Mouse (Mus musculus) embryonic facial prominence, embryonic 14.5 days (tissue): ENCODE data around the gene Dnal4. TPM values are rescaled to one million over a fixed set of nuclear protein-coding genes. Genes with fewer than 3 reads are reported as not detected.

Experiments used
- ATAC-seq: fragments of 200-750 bp; cut with Nextera tagmentation; 2 replicates; pipeline ENCODE4 v1.8.0; 2017; ENCODE audit warnings: low read depth, moderate number of reproducible peaks, moderate TSS enrichment
- DNase-seq: peaks from one replicate; pipeline ENCODE4 v3.0.0-alpha.2; 2015; ENCODE audit warnings: low spot score
- H3K27ac ChIP-seq: fragments of 300-500 bp; sonication (generic); replicated peaks from 2 replicates; pipeline ENCODE4 v1.5.1; 2014; ENCODE audit warnings: low read depth, mild to moderate bottlenecking, low read length, moderate library complexity
- H3K27me3 ChIP-seq: fragments of 300-500 bp; sonication (generic); replicated peaks from 2 replicates; pipeline ENCODE4 v1.6.1; 2014; ENCODE audit warnings: low read length; ENCODE audit not compliant: control insufficient read depth, insufficient read depth
- H3K36me3 ChIP-seq: fragments of 300-500 bp; sonication (generic); 2 replicates; pipeline ENCODE4 v1.6.1; 2014; ENCODE audit warnings: low read length, mixed read lengths; ENCODE audit not compliant: control insufficient read depth, insufficient read depth
- H3K4me1 ChIP-seq: fragments of 300-500 bp; sonication (generic); 2 replicates; pipeline ENCODE4 v1.6.1; 2014; ENCODE audit warnings: antibody characterized with exemption, low read length; ENCODE audit not compliant: control insufficient read depth, insufficient read depth
- H3K4me2 ChIP-seq: fragments of 300-500 bp; sonication (generic); 2 replicates; pipeline ENCODE4 v1.6.1; 2014; ENCODE audit warnings: low read depth, mild to moderate bottlenecking, low read length, moderate library complexity, mixed read lengths
- H3K4me3 ChIP-seq: fragments of 300-500 bp; sonication (generic); 2 replicates; pipeline ENCODE4 v1.5.1; 2014; ENCODE audit warnings: low read depth, mild to moderate bottlenecking, low read length
- H3K9ac ChIP-seq: fragments of 300-500 bp; sonication (generic); 2 replicates; pipeline ENCODE4 v1.6.1; 2014; ENCODE audit warnings: low read depth, mild to moderate bottlenecking, low read length, moderate library complexity, mixed read lengths
- H3K9me3 ChIP-seq: fragments of 300-500 bp; sonication (generic); 2 replicates; pipeline ENCODE4 v1.6.1; 2016; ENCODE audit warnings: low read length; ENCODE audit not compliant: control insufficient read depth
- WGBS: fragments of 180-500 bp; shearing (Covaris S2); extraction: QIAGEN DNeasy Blood & Tissue Kit; methylation state at CpG from one replicate; pipeline ENCODE4 v1.1.7; 2014; 5-methylcytosine and 5-hydroxymethylcytosine counted together
- polyA plus RNA-seq: library from polyadenylated mRNA; unstranded; fragments of >200 nt; fragmentation: Nextera tagmentation; extraction: Ambion mirVana; gene quantifications from 2 replicates; pipeline ENCODE4 v1.2.1, GENCODE M21; 2014

The Dnal4 gene
- polyA plus RNA-seq, 1 experiment from 2014 or later, result 50.0 TPM

DNA sequence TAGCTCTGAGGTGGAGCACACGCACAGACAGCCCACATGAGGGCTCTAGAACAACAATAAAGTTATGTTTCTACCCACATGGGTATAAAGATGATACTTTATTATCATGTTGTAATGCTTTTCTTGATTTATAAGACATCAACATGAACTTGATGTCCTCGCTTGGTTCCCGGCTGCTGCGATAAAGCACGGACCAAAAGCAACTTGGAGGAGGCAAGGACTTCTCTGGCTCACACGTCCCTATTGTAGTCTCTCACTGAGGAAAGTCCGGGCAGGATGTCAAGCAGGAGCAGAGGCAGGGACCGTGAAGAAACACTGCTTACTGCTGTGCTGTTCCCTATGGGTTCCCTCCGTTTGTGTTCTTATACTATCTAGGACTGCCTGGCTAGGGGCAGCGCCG lies 33.6 kb downstream of the Dnal4 start:
- DNase-seq, result no peak
- H3K27ac ChIP-seq, result no peak overlapping the region

DNA sequence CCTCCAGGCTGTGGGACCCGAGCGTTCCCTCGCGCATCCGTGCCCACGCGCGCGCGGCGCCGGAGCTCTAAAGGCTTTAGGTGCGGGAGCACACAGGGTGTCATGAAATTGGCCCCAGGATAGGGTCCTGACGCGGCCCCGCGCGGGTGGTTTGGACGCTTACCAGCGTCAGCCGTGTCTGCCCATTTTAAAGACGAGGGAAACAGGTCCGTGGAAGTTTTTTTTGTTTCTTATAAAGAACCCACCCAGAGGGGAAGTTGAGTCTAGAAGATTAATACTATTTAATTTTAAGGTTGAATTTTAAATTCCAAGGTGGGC lies 35.0 kb downstream of the Dnal4 start:
- no peak for DNase-seq
- Histone ChIP-seq H3K27ac (peak overlapping the region; percentile 24; the same call in 1 of the 2 replicates), H3K9ac (peak overlapping the region; percentile 91), H3K4me2 (peak overlapping the region; percentile 70), H3K9me3 (no peaks in the 10 kb centered on the region), H3K4me3 (peak overlapping the region; percentile 97), H3K4me1 (peaks cover 9% of the 10 kb centered on the region), H3K27me3 (no peaks in the 10 kb centered on the region), H3K36me3 (peaks cover 14% of the 10 kb centered on the region)
- ATAC-seq, result no peak; the same call in 1 of the 2 replicates
- WGBS, result 0% methylated on average over 23 of the region's 23 CpGs

More for the DNA sequence above, 33.6 kb downstream of the Dnal4 start:
- Histone ChIP-seq H3K9me3 (no peaks in the 10 kb centered on the region), H3K36me3 (peaks cover 4% of the 10 kb centered on the region), H3K4me3 (no peak overlapping the region), H3K27me3 (no peaks in the 10 kb centered on the region), H3K9ac (no peak overlapping the region), H3K4me1 (peaks cover 9% of the 10 kb centered on the region), H3K4me2 (no peak overlapping the region)
- ATAC-seq, result no peak
- 97% methylated on average over 11 of the region's 11 CpGs for WGBS

DNA sequence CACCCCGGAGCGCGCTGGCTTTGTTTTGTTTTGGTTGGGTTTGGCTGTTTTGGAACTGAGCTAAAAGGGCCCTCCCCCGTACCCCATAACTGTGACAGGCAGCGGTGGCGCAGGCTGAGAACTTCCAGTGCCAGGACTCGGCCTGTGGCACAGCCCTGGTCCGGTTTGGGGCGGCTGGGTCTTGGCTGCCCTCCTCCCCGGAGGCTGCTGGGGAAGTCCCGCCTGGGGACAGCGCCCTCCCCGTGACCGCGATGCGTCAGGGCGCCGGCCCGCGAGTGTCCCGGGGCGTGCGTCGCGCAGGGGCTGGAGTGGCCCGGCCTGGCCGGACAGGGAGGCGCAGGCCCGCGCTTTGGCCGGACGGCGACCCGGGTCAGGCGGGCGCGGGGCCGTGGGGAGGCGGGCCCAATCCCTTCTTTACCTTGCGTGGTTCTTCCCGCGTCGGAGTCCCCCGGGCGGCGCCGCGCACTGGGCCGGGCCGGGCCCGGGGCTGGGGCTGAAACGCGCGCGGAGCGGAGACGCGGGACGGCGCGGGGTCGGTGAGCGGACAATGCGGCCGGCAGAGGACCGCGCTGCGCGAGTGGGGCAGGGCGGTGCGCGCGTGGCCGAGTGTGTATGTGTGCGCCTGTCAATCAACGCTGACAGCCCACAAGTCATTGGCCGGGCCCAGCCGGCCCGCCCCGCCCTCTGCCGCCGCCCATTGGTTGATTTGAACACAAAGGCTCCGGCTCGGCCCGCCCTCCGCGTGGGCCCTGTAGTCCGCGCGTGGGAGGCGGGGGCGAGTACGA lies 35.5 kb downstream of the Dnal4 start, which contains the start of gene Sun2:
Sun2 (minus strand) TSS at position 616 of the 785 bp plus-strand sequence.
- WGBS, result 2% methylated on average over 34 of the region's 93 CpGs

GRCm38 (mm10) chr15:79741173-79741858 lies 36.3 kb downstream of the Dnal4 start:
- WGBS, result 23% methylated on average over 14 of the region's 14 CpGs
- no peaks in the 10 kb centered on the region for H3K27me3 ChIP-seq
- H3K9me3 ChIP-seq, result no peaks in the 10 kb centered on the region
- H3K4me3 ChIP-seq, result peak overlapping the region; percentile 97
- peaks cover 27% of the 10 kb centered on the region for H3K36me3 ChIP-seq
- H3K27ac ChIP-seq, result peak overlapping the region; percentile 24
- no peak for DNase-seq
- H3K9ac ChIP-seq, result peak overlapping the region; percentile 91
- peak overlapping the region; percentile 70 for H3K4me2 ChIP-seq
- no peak for ATAC-seq
- peaks cover 9% of the 10 kb centered on the region for H3K4me1 ChIP-seq

More for the DNA sequence above, 35.5 kb downstream of the Dnal4 start, which contains the start of gene Sun2:
- ATAC-seq (peak; percentile 93), DNase-seq (peak; percentile 95)
- H3K9me3 ChIP-seq, result no peaks in the 10 kb centered on the region
- H3K27ac ChIP-seq, result peak within 1 kb of the TSS; percentile 24
- peak within 1 kb of the TSS; percentile 70 for H3K4me2 ChIP-seq
- H3K9ac ChIP-seq, result peak within 1 kb of the TSS; percentile 91
- H3K4me1 ChIP-seq, result peaks cover 9% of the 10 kb centered on the region
- H3K27me3 ChIP-seq, result no peaks in the 10 kb centered on the region
- H3K36me3 ChIP-seq, result peaks cover 19% of the 10 kb centered on the region
- H3K4me3 ChIP-seq, result peak within 1 kb of the TSS; percentile 97

DNA sequence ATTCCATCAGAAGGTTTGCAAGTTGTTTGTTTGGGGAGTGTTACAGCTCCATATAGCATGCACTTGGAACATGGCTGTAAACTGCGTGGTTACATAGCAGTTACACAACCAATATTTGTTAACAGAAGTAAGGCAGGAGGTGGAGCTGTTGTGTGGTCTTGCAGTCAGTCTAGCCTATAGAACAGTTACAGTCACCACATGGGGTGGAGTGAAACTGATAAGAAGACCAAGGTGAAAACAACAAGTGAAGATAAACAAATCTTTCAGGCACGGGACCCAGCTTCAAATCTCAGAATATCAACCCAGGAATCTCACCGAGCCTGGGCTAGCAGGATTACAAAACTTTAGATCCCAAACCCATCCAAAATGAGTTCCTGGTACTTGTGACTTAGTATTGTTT lies 36.9 kb downstream of the Dnal4 start:
- peaks cover 11% of the 10 kb centered on the region for H3K4me1 ChIP-seq
- no peak overlapping the region for H3K9ac ChIP-seq
- no peaks in the 10 kb centered on the region for H3K9me3 ChIP-seq
- no peak for DNase-seq
- H3K4me3 ChIP-seq, result peak overlapping the region; percentile 97; the same call in 1 of the 2 replicates
- peaks cover 31% of the 10 kb centered on the region for H3K36me3 ChIP-seq
- H3K27ac ChIP-seq, result no peak overlapping the region
- no peaks in the 10 kb centered on the region for H3K27me3 ChIP-seq
- no peak for ATAC-seq
- peak overlapping the region; percentile 70 for H3K4me2 ChIP-seq
- WGBS, result 74% methylated on average over 3 of the region's 3 CpGs

DNA sequence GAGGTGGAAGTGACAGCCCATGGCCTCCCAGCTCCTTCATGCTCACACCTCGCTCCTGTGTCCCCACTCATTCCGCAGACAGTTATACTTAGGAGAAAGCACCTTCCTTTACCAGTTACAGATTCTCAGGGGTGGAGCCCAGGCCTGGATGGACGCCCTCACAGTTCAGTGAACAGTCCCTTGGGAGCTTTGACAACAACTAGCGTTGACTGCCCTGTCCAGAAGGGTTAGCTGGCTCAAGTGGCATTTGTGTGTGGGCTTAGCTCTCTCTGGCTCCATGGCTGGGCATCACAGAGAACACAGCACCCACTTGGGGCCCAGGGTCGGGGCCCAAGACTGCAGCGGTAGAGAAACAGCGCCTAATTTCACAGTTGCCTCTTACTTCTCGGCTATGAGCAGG lies 43.3 kb downstream of the Dnal4 start:
- 85% methylated on average over 8 of the region's 8 CpGs for WGBS
- Histone ChIP-seq H3K27me3 (no peaks in the 10 kb centered on the region), H3K4me3 (no peak overlapping the region), H3K27ac (no peak overlapping the region), H3K4me1 (0 out of 2 replicates have a peak, but pooled peaks cover 3% of the 10 kb centered on the region), H3K36me3 (peaks cover 83% of the 10 kb centered on the region), H3K4me2 (no peak overlapping the region), H3K9me3 (no peaks in the 10 kb centered on the region), H3K9ac (no peak overlapping the region)
- no peak for DNase-seq
- no peak for ATAC-seq

DNA sequence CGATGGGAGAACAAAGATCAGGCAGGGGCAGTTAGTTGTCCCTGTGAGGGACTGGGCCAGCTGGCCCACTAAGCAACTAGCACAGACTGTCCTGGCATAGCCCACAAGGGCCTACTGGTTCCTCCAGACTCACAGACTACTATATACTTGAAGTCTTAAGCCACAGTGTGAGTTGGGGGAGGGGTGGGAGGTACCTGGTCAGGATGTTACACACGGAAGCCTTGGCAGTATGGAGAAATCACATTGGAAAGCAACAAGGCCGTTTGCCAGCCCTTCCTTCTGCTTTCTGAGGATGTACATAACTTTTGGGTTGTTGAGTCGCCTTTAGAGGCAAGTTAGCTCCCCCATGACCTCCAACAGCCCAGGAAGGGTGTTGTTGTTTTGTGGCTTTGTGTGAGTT lies 44.0 kb downstream of the Dnal4 start:
- Histone ChIP-seq H3K36me3 (peaks cover 87% of the 10 kb centered on the region), H3K4me2 (no peak overlapping the region), H3K9ac (no peak overlapping the region), H3K4me3 (no peak overlapping the region), H3K9me3 (no peaks in the 10 kb centered on the region), H3K27me3 (no peaks in the 10 kb centered on the region), H3K4me1 (0 out of 2 replicates have a peak, but pooled peaks cover 3% of the 10 kb centered on the region), H3K27ac (no peak overlapping the region)
- ATAC-seq (no peak), DNase-seq (no peak)
- WGBS, result 69% methylated on average over 4 of the region's 4 CpGs

GRCm38 (mm10) chr15:79733192-79733591 lies 44.5 kb downstream of the Dnal4 start:
- H3K4me3 ChIP-seq, result no peak overlapping the region
- no peak for ATAC-seq
- no peak overlapping the region for H3K4me2 ChIP-seq
- WGBS, result 97% methylated on average over 8 of the region's 8 CpGs
- DNase-seq, result no peak
- H3K27ac ChIP-seq, result no peak overlapping the region
- peaks cover 87% of the 10 kb centered on the region for H3K36me3 ChIP-seq
- no peaks in the 10 kb centered on the region for H3K27me3 ChIP-seq
- no peak overlapping the region for H3K9ac ChIP-seq
- 0 out of 2 replicates have a peak, but pooled peaks cover 3% of the 10 kb centered on the region for H3K4me1 ChIP-seq
- H3K9me3 ChIP-seq, result no peaks in the 10 kb centered on the region
